Comparison of ENCODE assay signal across 15 mouse cellular contexts in genomic region chr7:90145376-90145775, GRCm38 (mm10). TPM values are rescaled to one million over a fixed set of nuclear protein-coding genes. Genes with fewer than 3 reads are reported as not detected.
DNase-seq lines count a peak whose midpoint lies in the region; ATAC-seq and TF ChIP-seq lines count a peak whose summit lies in the region.
"Had no signal": no experiment of that assay in that cellular context is flagged by ENCODE, and none has a peak within 500 bp of the region (broad histone marks: within the 10 kb centered on the region; RNA-seq: fewer than 3 reads in every experiment).

No protein-coding gene starts in this region.

- TF ChIP-seq CTCF in heart, adult 2 months (IDR thresholded peaks at IDR 0.05): no peak
- no peak for TF ChIP-seq CTCF in stomach, postnatal 0 days (IDR thresholded peaks at IDR 0.05; ENCODE audit: low read depth)

- H3K36me3 ChIP-seq in heart, adult 2 months (ENCODE audit: control insufficient read depth, insufficient read depth, low read length): peaks cover 65% of the 10 kb centered on the region
- H3K36me3 ChIP-seq in intestine, embryonic 16.5 days (ENCODE audit: control insufficient read depth, insufficient read depth, low read length): no peaks in the 10 kb centered on the region
- H3K36me3 ChIP-seq in intestine, embryonic 15.5 days: no peaks in the 10 kb centered on the region
- H3K36me3 ChIP-seq in stomach, embryonic 14.5 days (ENCODE audit: control insufficient read depth, insufficient read depth, low read length): no peaks in the 10 kb centered on the region
- no peaks in the 10 kb centered on the region for H3K36me3 ChIP-seq in stomach, postnatal 0 days (ENCODE audit: control insufficient read depth, insufficient read depth, low read length)
- H3K36me3 ChIP-seq: hindbrain, embryonic 12.5 days had no signal

- H3K27ac ChIP-seq in heart, adult 2 months: peak overlapping the region; percentile 78
- H3K27ac ChIP-seq in intestine, embryonic 16.5 days (ENCODE audit: low read length): no peak overlapping the region
- H3K27ac ChIP-seq in intestine, embryonic 15.5 days: no peak overlapping the region
- no peak overlapping the region for H3K27ac ChIP-seq in stomach, embryonic 14.5 days (ENCODE audit: low read length)
- no peak overlapping the region for H3K27ac ChIP-seq in stomach, postnatal 0 days (replicated peaks)
- H3K27ac ChIP-seq: hindbrain, embryonic 12.5 days had no signal

- intact Hi-C loops in heart, adult 2 months (cut with DNase I): no loop called here

- H3K4me2 ChIP-seq in intestine, embryonic 16.5 days (ENCODE audit: low read depth, low read length): no peak overlapping the region
- no peak overlapping the region for H3K4me2 ChIP-seq in intestine, embryonic 15.5 days (replicated peaks)
- no peak overlapping the region for H3K4me2 ChIP-seq in stomach, embryonic 14.5 days (replicated peaks; ENCODE audit: low read depth, low read length)
- H3K4me2 ChIP-seq in stomach, postnatal 0 days (replicated peaks; ENCODE audit: low read depth): no peak overlapping the region
- H3K4me2 ChIP-seq: hindbrain, embryonic 12.5 days; midbrain, embryonic 11.5 days had no signal

- DNase-seq in heart, adult 2 months: no peak
- DNase-seq in heart, adult 8-10 months (ENCODE audit: low spot score): no peak
- DNase-seq in stomach, postnatal 0 days (ENCODE audit: low spot score): no peak
- no peak for DNase-seq in adrenal gland, postnatal 14 days
- DNase-seq in right cerebral cortex, postnatal 36 days (ENCODE audit: low spot score in 2 of 2): no peak
- DNase-seq: gastrocnemius, postnatal 14 days; lung, postnatal 14 days; retina, postnatal 1 day; thymus, postnatal 25 days had no signal

- no peak for TF ChIP-seq EP300 in heart, adult 2 months (IDR thresholded peaks at IDR 0.05; ENCODE audit: insufficient read depth, low read depth, low read length)
- TF ChIP-seq EP300 in stomach, postnatal 0 days (optimal IDR thresholded peaks at IDR 0.05): no peak

- H3K79me2 ChIP-seq in heart, adult 2 months (replicated peaks; ENCODE audit: control insufficient read depth, insufficient read depth, low read length): peaks cover 2% of the 10 kb centered on the region

- H3K27me3 ChIP-seq in heart, adult 2 months (ENCODE audit: control insufficient read depth, insufficient read depth, low read length): no peaks in the 10 kb centered on the region
- H3K27me3 ChIP-seq in intestine, embryonic 16.5 days (replicated peaks; ENCODE audit: control insufficient read depth, insufficient read depth, low read length): no peaks in the 10 kb centered on the region
- no peaks in the 10 kb centered on the region for H3K27me3 ChIP-seq in intestine, embryonic 15.5 days (replicated peaks)
- H3K27me3 ChIP-seq in stomach, embryonic 14.5 days (ENCODE audit: control insufficient read depth, insufficient read depth, low read length): no peaks in the 10 kb centered on the region
- no peaks in the 10 kb centered on the region for H3K27me3 ChIP-seq in stomach, postnatal 0 days (ENCODE audit: control insufficient read depth, insufficient read depth, low read length)
- H3K27me3 ChIP-seq: hindbrain, embryonic 12.5 days; Patski had no signal

- peaks cover 38% of the 10 kb centered on the region for H3K4me1 ChIP-seq in heart, adult 2 months (ENCODE audit: control insufficient read depth, insufficient read depth, low read length)
- peaks cover 30% of the 10 kb centered on the region for H3K4me1 ChIP-seq in intestine, embryonic 16.5 days (ENCODE audit: control insufficient read depth, insufficient read depth, low read length)
- H3K4me1 ChIP-seq in intestine, embryonic 15.5 days (replicated peaks): peaks cover 14% of the 10 kb centered on the region
- peaks cover 24% of the 10 kb centered on the region for H3K4me1 ChIP-seq in stomach, embryonic 14.5 days (ENCODE audit: control insufficient read depth, insufficient read depth, low read length)
- peaks cover 2% of the 10 kb centered on the region; the same call in 1 of the 2 replicates for H3K4me1 ChIP-seq in stomach, postnatal 0 days (replicated peaks; ENCODE audit: control insufficient read depth, insufficient read depth)

- H3K4me3 ChIP-seq in heart, adult 2 months: no peak overlapping the region; the same call in 1 of the 2 replicates
- H3K4me3 ChIP-seq in intestine, embryonic 16.5 days (ENCODE audit: low read length): no peak overlapping the region
- H3K4me3 ChIP-seq in intestine, embryonic 15.5 days (replicated peaks): no peak overlapping the region
- H3K4me3 ChIP-seq in stomach, embryonic 14.5 days (ENCODE audit: low read depth, low read length): no peak overlapping the region
- no peak overlapping the region for H3K4me3 ChIP-seq in stomach, postnatal 0 days (ENCODE audit: low read depth, low read length)
- H3K4me3 ChIP-seq: hindbrain, embryonic 12.5 days had no signal

- peak; percentile 47; the same call in 1 of the 2 replicates for ATAC-seq in intestine, embryonic 16.5 days
- ATAC-seq in intestine, embryonic 15.5 days: no peak
- peak; percentile 30; the same call in 1 of the 2 replicates for ATAC-seq in stomach, embryonic 14.5 days (ENCODE audit: insufficient number of reproducible peaks, insufficient read depth, low FRiP score, low read depth)
- no peak; the same call in 1 of the 2 replicates for ATAC-seq in stomach, postnatal 0 days (ENCODE audit: low FRiP score, low TSS enrichment)

- TF ChIP-seq POLR2A in heart, adult 2 months (IDR thresholded peaks at IDR 0.05; ENCODE audit: insufficient read depth, low read depth, low read length): no peak

- no peaks in the 10 kb centered on the region for H3K9me3 ChIP-seq in intestine, embryonic 16.5 days (ENCODE audit: control insufficient read depth, low read length)
- no peaks in the 10 kb centered on the region for H3K9me3 ChIP-seq in intestine, embryonic 15.5 days
- no peaks in the 10 kb centered on the region for H3K9me3 ChIP-seq in stomach, embryonic 14.5 days (ENCODE audit: control insufficient read depth, low read depth, low read length)
- no peaks in the 10 kb centered on the region for H3K9me3 ChIP-seq in stomach, postnatal 0 days (ENCODE audit: control insufficient read depth, low read length)
- H3K9me3 ChIP-seq: hindbrain, embryonic 12.5 days had no signal

- H3K9ac ChIP-seq in heart, adult 2 months (ENCODE audit: low read depth, low read length): no peak overlapping the region
- no peak overlapping the region for H3K9ac ChIP-seq in intestine, embryonic 16.5 days (ENCODE audit: low read depth, low read length)
- no peak overlapping the region for H3K9ac ChIP-seq in intestine, embryonic 15.5 days
- no peak overlapping the region for H3K9ac ChIP-seq in stomach, embryonic 14.5 days (replicated peaks; ENCODE audit: low read depth, low read length)
- H3K9ac ChIP-seq in stomach, postnatal 0 days (ENCODE audit: low read length): no peak overlapping the region
- H3K9ac ChIP-seq: hindbrain, embryonic 12.5 days had no signal

RNA-seq across cellular contexts. Expression of gene Picalm, which starts 15.4 kb away (rescaled TPM):
- total RNA-seq in heart, adult 2 months (2021): 100 to 1,000 TPM in 1 of 2 experiments, 10 to 100 TPM in 1; 99.4 to 128 TPM
- 60.1 and 107 TPM in 2 replicates for polyA plus RNA-seq in heart, adult 2 months (2012; rRNA removed)
- total RNA-seq in heart, adult 8-10 months (2022): 100 to 1,000 TPM in 2 of 4 experiments, 10 to 100 TPM in 2; 88.7 to 106 (median 101) TPM
- polyA plus RNA-seq in intestine, embryonic 16.5 days (2015; fragmentation: Nextera tagmentation; extraction: Ambion mirVana): 25.5 and 27.0 TPM in 2 replicates
- polyA plus RNA-seq in intestine, embryonic 15.5 days (2015; fragmentation: Nextera tagmentation; extraction: Ambion mirVana): 30.8 and 33.3 TPM in 2 replicates
- 74.5 and 77.1 TPM in 2 replicates for polyA plus RNA-seq in stomach, embryonic 14.5 days (2014; fragmentation: Nextera tagmentation; extraction: Ambion mirVana)
- 25.1 and 25.3 TPM in 2 replicates for polyA plus RNA-seq in stomach, postnatal 0 days (2015; fragmentation: Nextera tagmentation; extraction: Ambion mirVana)
- 207 and 216 TPM in 2 replicates for total RNA-seq in adrenal gland, postnatal 14 days (2021)

Comparison
In these comparisons a context has a peak if more than half of its experiments do, and no peak if none do; other contexts are left out.
1. ATAC-seq: peak in intestine, embryonic 16.5 days (single experiment) and stomach, embryonic 14.5 days (single experiment); none in intestine, embryonic 15.5 days (single experiment) and stomach, postnatal 0 days (single experiment).